Mouse (Mus musculus) olfactory bulb, adult 2 months (tissue): ENCODE measurements around the gene Trio.

Experiments used
- CTCF ChIP-seq: fragments of 200-500 bp; IDR thresholded peaks from 2 replicates; pipeline ENCODE4 v1.5.1; 2012; ENCODE audit warnings: low read depth, mild to moderate bottlenecking, low read length, moderate library complexity; ENCODE audit not compliant: insufficient read depth
- POLR2A ChIP-seq: fragments of 200-500 bp; IDR thresholded peaks from 2 replicates; pipeline ENCODE4 v1.6.1; 2012; ENCODE audit warnings: mild to moderate bottlenecking, low read depth, low read length, moderate library complexity; ENCODE audit not compliant: insufficient read depth

GRCm38 (mm10) chr15:27688041-27688651, 337.5 kb downstream of the Trio start:
- TF ChIP-seq CTCF = no peak
- TF ChIP-seq POLR2A = no peak
